Mouse (Mus musculus) lung, postnatal 0 days (tissue): ENCODE results near the gene Krtap4-6.

Source experiments
- CTCF ChIP-seq: IDR thresholded peaks from 2 replicates; pipeline ENCODE4 v1.5.1; 2016; ENCODE audit warnings: antibody characterized with exemption, mild to moderate bottlenecking
- EP300 ChIP-seq: IDR thresholded peaks from 2 replicates; pipeline ENCODE4 v1.6.1; 2016; ENCODE audit warnings: antibody characterized with exemption, mild to moderate bottlenecking, control low read depth

DNA sequence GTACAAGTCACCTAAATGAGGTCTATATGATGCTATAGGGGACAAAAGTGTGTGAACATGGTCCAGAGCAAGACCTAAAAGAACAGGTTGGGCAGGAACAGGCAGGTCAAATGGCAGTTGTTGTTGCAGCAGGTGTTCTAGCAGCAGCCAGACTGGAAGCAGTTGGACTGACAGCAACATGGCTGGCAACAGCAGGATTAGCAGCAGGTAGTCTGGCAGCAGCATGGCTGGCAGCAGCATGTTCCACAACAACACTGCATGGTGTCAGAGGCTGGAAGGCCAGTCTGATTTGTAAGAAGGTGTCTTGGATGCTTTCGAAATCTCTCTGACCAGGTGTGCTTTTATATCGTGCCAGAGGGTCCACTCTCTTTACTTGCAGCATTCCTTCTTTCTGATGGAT, 17.7 kb upstream of the Krtap4-6 start:
- no peak for TF ChIP-seq CTCF
- TF ChIP-seq EP300: no peak
